Mouse (Mus musculus) megakaryocyte, embryonic 14.5 days (primary cell): ENCODE data around the gene Rtn4. TPM values are rescaled to one million over a fixed set of nuclear protein-coding genes. Genes with fewer than 3 reads are reported as not detected.
A peak's percentile ranks its signal among the peaks of the same experiment; 100 is the strongest.

Experiments used
- H3K27me3 ChIP-seq: replicated peaks from 2 replicates; pipeline ENCODE3; 2012; ENCODE audit warnings: inconsistent platforms
- H3K36me3 ChIP-seq: replicated peaks from 2 replicates; pipeline ENCODE3; 2012; ENCODE audit warnings: low read length, inconsistent platforms, mixed read lengths
- H3K4me1 ChIP-seq: 2 replicates; pipeline ENCODE4 v1.6.1; 2012; ENCODE audit warnings: inconsistent platforms
- H3K4me3 ChIP-seq: replicated peaks from 2 replicates; pipeline ENCODE3; 2012; ENCODE audit warnings: moderate library complexity, mild to moderate bottlenecking, inconsistent platforms
- H3K9me3 ChIP-seq: 2 replicates; pipeline ENCODE4 v1.6.1; 2012; ENCODE audit warnings: inconsistent platforms
- FLI1 ChIP-seq: IDR thresholded peaks from 2 replicates; pipeline ENCODE4 v1.6.1; 2012; ENCODE audit warnings: low read length, inconsistent platforms, mixed read lengths
- GATA1 ChIP-seq: IDR thresholded peaks from 3 replicates; pipeline ENCODE4 v1.6.1; 2012; ENCODE audit warnings: mixed read lengths, low read length, inconsistent platforms, borderline replicate concordance
- polyA plus RNA-seq: library from polyadenylated mRNA; stranded (reverse); fragments of >175 nt; gene quantifications from 2 replicates; pipeline ENCODE4 v1.2.3, GENCODE M21; 2012; ENCODE audit warnings: low replicate concordance; ENCODE audit not compliant: insufficient read depth

Rtn4 gene
- polyA plus RNA-seq, 1 experiment, result 295 TPM

DNA sequence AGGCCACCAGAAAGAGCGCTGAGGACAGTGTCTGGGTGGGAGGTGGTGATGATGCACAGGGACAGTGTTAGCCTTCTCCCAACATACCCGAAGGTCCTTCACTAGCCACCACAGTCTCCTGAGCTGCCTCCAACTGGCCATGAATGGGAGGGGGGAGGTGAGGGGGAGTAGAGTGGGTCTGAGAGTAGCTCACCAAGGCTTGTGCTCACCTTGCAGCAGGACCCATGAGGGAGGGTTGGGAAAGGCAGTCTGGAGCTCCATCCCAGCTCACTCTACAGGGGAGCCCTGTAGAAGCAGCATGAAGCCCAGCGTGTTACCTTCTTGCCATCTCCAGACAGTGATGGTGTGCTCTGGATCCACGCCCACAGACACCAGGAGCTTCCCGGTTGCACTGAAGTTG, 65.9 kb downstream of the Rtn4 start:
- Histone ChIP-seq H3K4me1 (peaks cover 49% of the 10 kb centered on the region), H3K9me3 (no peaks in the 10 kb centered on the region), H3K4me3 (no peak overlapping the region), H3K36me3 (no peaks in the 10 kb centered on the region), H3K27me3 (peaks cover 16% of the 10 kb centered on the region)
- TF ChIP-seq FLI1, result no peak
- no peak for TF ChIP-seq GATA1

DNA sequence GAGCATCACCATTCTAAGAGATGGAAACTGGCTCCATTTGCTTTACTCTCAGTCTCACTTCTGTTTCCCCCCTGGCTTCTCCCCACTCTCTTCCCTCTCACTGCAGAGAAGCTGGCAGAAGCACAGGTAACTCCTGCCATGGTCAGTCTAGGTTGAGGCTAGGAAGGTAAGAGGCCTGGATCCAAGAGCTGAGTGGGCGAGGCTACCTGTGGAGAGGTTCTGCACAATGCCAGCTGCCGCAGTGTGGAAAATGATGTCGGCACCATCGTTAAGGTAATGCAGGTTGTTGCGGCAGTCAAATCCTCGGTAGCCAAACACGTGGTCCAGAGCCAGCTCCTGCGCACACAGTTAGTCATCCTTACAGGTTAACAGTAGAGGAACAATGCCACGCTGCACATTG, 68.6 kb downstream of the Rtn4 start:
- H3K9me3 ChIP-seq, result no peaks in the 10 kb centered on the region
- H3K36me3 ChIP-seq, result no peaks in the 10 kb centered on the region
- H3K4me1 ChIP-seq, result peaks cover 30% of the 10 kb centered on the region
- H3K27me3 ChIP-seq, result peaks cover 28% of the 10 kb centered on the region
- peak overlapping the region; percentile 46 for H3K4me3 ChIP-seq
- TF ChIP-seq FLI1 (no peak), GATA1 (no peak)

DNA sequence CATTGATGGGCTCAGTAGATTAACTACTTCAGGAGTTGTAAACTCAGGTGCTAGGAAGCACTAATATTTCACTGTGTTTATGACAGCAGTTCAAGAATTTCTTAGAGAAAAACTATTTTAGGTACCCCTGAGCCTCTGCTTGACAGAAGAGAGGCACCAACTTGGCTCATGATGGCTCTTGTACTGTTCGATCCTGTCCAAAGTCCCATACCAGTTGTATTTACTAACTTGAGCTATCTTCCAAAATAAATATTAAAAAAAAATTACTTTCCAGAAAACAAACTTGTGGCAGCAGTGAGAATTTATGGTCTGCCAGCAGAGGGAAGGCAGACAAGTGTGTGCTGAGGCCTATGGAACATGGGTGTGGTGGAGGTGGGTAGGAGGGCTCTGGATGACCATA, 70.0 kb downstream of the Rtn4 start:
- H3K36me3 ChIP-seq, result no peaks in the 10 kb centered on the region

DNA sequence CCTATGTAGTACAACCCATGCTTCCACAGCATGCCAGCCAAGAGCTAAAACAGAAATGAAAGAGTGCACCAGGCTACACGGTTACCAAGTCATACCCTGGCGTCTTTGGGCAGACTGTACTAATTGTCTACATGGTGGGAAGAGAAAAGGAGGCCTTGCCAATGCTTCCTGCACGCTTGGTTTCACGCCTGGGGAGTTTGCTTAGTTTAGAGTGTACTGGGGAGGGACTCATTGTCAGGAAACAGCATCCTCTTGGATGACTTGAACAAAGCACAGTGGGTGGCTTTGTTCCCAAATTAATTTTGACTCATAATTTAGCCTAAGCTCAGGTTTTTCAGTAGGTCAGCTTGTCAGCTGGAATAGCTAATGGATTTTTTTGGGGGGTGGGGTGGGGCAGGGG, 72.3 kb downstream of the Rtn4 start:
- Histone ChIP-seq H3K4me1 (peaks cover 23% of the 10 kb centered on the region), H3K9me3 (no peaks in the 10 kb centered on the region), H3K36me3 (no peaks in the 10 kb centered on the region), H3K27me3 (peaks cover 30% of the 10 kb centered on the region), H3K4me3 (no peak overlapping the region)
- no peak for TF ChIP-seq GATA1
- TF ChIP-seq FLI1, result no peak

More for the DNA sequence above, 70.0 kb downstream of the Rtn4 start:
- Histone ChIP-seq H3K27me3 (peaks cover 33% of the 10 kb centered on the region), H3K9me3 (no peaks in the 10 kb centered on the region), H3K4me1 (peaks cover 26% of the 10 kb centered on the region), H3K4me3 (no peak overlapping the region)
- TF ChIP-seq FLI1, result no peak
- no peak for TF ChIP-seq GATA1

DNA sequence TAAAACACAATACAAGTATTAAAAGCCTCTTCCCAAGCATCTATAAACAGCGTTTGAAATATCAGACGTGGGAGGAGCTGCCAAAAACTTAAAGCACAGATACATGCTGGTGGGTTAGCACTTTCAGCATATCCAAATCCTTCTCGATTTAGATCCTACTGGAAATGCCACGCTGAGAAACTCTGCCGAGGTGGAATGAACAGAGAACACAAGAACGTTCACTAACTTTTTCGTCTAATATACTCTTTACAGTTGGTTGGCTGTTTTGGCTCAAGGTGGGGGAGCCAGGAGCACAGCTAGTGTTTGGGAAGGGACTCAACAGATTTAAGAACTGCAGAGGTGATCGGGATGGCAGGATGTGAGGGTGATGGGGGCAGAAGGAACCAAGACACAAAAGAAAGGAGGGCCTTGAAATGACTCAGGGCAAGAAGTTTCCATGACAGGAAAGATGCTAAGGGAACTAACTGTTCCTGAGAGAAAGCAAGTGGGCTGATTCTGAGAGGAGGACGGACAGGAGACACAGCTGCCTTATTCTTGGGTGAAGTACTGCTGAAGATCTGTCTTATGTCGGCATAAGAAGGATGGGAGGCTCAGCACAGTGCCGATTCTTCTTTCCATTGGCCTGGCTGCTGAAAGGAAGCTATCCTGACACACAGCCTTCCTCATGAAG, 73.7 kb downstream of the Rtn4 start:
- TF ChIP-seq GATA1 (no peak), FLI1 (no peak)
- Histone ChIP-seq H3K4me3 (no peak overlapping the region), H3K27me3 (peaks cover 27% of the 10 kb centered on the region), H3K4me1 (peaks cover 23% of the 10 kb centered on the region), H3K9me3 (no peaks in the 10 kb centered on the region), H3K36me3 (no peaks in the 10 kb centered on the region)

DNA sequence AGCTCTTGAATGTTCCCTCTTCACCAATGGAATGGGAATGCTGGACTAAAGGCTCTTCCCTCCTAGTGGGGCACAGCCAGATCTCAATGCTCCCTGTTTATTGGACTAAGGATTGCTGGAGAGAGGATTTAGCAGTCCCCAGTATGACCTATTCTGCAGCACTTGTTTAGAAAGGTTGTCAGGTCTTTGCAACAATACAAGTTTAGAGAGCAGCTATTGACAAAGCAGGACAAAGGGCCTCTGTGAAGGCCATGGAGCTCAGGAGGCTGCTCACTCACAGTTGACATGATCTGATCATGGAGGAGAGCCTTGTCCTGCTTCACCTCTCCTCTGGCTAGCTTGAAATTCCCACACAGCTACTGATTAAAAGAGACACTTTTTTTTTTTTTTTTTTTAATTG, 75.8 kb downstream of the Rtn4 start:
- Histone ChIP-seq H3K4me3 (no peak overlapping the region), H3K36me3 (no peaks in the 10 kb centered on the region), H3K27me3 (peaks cover 17% of the 10 kb centered on the region), H3K4me1 (peaks cover 22% of the 10 kb centered on the region), H3K9me3 (no peaks in the 10 kb centered on the region)
- no peak for TF ChIP-seq FLI1
- TF ChIP-seq GATA1, result no peak

DNA sequence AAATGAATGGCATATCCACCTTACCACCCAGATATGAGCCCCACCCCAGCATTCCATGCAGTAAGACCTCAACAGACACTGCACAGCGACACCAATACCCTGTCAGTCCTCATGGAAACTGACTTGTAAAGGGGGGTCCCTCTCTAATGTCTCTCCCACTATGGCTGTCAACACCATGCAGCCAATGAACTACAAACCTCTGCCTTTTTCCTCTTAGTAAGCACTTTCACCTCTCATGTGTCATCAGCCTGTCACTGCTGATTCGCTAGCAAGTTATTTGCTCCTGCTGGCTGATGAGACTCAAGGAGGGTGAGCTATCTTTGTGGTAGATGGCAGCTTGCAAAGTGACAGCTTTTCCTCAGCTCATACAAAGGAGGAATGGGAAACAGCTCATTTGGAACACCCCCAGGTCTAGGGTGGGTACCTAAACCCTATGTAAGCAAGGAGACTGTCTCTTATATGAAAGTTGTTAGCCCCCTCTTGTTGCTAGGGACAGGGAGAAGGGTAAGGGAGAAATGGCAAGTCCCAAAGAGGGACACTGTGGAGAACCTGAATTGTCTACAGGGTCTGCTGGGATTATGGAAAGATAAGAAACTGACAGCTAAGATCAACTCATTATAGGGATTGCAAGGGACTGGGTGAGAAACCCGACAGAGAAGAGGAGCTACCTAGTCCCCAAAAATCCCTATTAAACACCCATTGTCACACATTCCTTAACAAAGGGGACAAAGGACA, 78.1 kb downstream of the Rtn4 start:
- no peak overlapping the region for H3K4me3 ChIP-seq
- TF ChIP-seq FLI1 (no peak), GATA1 (no peak)
- H3K27me3 ChIP-seq, result peaks cover 5% of the 10 kb centered on the region
- H3K36me3 ChIP-seq, result no peaks in the 10 kb centered on the region
- peaks cover 32% of the 10 kb centered on the region for H3K4me1 ChIP-seq
- no peaks in the 10 kb centered on the region for H3K9me3 ChIP-seq

DNA sequence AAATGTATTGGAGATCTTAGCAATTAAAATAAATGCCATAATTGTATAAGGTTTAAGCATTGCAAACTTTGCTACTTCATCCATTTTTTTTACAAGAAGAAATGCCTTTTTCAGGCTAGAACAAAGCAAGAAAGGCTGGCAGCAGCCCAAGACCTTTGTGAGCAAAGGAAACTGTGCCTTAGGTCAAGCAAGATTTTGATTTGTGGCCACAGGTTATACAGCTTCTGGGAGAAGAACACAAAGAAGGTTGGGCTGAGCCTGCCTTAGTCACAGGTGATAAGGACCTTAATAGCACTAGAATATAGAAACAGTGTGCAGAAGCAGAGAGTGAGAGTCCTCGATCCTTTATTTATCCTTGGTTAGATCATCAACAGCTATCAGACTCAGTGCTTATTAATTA, 79.5 kb downstream of the Rtn4 start:
- no peaks in the 10 kb centered on the region for H3K9me3 ChIP-seq
- H3K27me3 ChIP-seq, result no peaks in the 10 kb centered on the region
- TF ChIP-seq FLI1, result no peak
- no peak for TF ChIP-seq GATA1
- no peaks in the 10 kb centered on the region for H3K36me3 ChIP-seq
- peaks cover 38% of the 10 kb centered on the region for H3K4me1 ChIP-seq
- H3K4me3 ChIP-seq, result no peak overlapping the region

DNA sequence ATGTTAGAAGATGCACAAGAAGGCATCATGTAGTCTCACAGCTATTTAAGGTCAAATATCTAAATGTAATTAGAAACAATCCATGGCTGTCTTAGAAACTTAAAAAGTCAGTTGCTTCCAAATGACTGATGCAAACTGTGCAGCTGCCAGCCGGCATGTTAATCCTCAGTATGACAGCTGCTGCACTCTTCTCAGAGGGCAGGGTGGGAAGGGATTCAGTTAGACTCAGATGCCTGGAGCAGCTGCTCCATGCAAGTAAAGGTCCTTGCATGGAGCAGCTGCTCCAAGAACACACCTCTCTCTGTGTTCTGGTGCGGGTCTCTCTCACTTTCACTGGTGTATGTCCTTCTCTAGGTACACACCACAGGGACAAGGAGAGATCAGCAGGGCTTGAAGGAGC, 81.5 kb downstream of the Rtn4 start:
- H3K27me3 ChIP-seq, result no peaks in the 10 kb centered on the region
- H3K4me3 ChIP-seq, result no peak overlapping the region
- H3K9me3 ChIP-seq, result no peaks in the 10 kb centered on the region
- no peak for TF ChIP-seq FLI1
- TF ChIP-seq GATA1, result no peak
- H3K4me1 ChIP-seq, result peaks cover 56% of the 10 kb centered on the region
- H3K36me3 ChIP-seq, result no peaks in the 10 kb centered on the region

DNA sequence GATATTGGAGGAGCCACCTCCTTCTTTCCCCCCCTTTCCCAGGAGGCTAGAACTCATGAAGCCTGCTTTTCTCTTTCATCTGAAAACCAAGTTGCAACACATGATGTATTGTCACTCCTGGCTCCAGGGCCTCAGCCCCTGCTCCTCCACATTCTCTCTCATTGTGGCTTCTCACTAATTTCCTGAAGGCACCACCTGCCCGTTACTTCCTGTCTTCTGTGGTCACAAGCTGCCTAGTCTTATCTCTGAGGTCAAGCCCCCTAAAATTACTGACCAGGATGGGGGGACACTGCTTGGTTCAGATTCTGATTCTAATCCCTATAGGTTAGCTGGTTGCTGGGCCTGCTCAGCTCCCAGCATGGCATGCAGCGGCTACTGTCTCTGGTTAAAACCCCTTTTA, 82.0 kb downstream of the Rtn4 start:
- no peaks in the 10 kb centered on the region for H3K36me3 ChIP-seq

More for the DNA sequence above, 82.0 kb downstream of the Rtn4 start:
- no peak for TF ChIP-seq FLI1
- TF ChIP-seq GATA1, result no peak
- H3K4me3 ChIP-seq, result no peak overlapping the region
- H3K27me3 ChIP-seq, result no peaks in the 10 kb centered on the region
- H3K9me3 ChIP-seq, result no peaks in the 10 kb centered on the region
- H3K4me1 ChIP-seq, result peaks cover 58% of the 10 kb centered on the region
